Mouse (Mus musculus) kidney, adult 18-20 months (tissue): ENCODE results near the gene Stub1.
"Not testable (repeated sequence)": the region's sequence is repeated elsewhere in the genome, so short reads cannot be mapped to it uniquely, and the experiment has no call there.

Source experiments
- DNase-seq: peaks from one replicate; pipeline ENCODE4 v3.0.0; 2021

Gene Stub1

DNA sequence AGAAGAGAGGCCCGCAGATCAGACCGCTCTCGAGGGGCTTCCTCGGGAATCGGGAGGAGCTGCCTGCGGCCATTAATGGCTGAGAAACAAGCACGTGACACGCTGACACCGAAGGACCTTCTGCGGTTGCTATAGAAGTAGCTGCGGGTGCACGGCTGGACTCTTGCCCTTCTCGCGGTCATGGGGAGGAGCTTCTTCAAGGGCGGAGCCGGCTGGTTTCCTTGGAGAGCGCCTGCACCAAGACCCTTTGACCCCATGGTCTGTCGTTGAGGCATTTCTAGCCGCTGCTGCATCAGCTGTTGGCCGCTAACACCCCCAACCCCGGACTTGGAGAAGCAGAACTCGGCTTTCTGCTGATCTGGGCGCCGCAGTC is at the start of gene Stub1:
Gene Stub1, minus strand, starts transcription at position 114 of the 373 bp plus-strand sequence.
- DNase-seq = peak; percentile 97

DNA sequence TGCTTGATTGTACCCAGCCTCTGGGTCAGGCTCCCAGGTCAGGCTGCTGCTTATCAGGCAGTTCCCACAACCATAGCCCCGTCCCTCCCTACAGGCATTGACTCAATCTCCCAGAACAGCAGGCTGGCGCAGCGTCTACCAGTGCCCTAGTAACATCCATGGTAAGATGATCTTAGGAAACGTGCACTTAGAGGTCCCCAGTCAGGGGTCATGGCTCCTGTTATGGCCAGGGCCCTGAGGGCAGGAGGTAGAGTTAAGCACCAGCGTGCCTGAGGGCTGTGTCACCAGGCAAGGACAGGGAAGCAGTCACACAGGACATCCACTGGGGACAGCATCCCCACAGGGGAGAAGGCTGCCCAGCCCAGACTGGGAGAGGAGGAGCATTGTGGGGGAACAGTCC is 49.1 kb upstream of the Stub1 start:
- DNase-seq = no peak

DNA sequence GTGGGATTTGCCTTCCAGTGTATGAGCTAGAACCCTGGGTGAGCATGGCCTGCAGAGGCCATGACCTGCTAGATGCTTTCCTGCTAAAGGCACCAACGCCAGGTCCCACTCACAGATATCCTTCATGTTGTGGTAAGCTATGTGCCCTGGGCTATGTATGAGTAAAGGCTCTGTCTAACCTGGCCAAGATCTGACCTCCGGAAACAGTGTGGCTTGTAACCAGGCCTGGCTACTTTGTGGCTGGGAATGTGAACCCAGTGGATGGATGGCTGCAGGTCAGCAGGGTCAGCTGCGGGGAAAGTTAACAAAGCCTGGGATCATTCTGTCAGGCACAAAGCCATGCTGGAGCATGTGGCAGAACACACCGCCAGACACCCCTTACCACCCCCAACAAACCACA is 48.5 kb upstream of the Stub1 start:
- DNase-seq = no peak

- DNase-seq = no peak
Observed at GRCm38 (mm10) chr17:25880913-25881641, 47.9 kb upstream of the Stub1 start.

GRCm38 (mm10) chr17:25880196-25880910 is 47.1 kb upstream of the Stub1 start, which contains the start of gene Wfikkn1:
Gene Wfikkn1, minus strand, starts transcription at chr17:25880858.
- DNase-seq = no peak

GRCm38 (mm10) chr17:25879750-25880149 is 46.5 kb upstream of the Stub1 start:
- DNase-seq = no peak

DNA sequence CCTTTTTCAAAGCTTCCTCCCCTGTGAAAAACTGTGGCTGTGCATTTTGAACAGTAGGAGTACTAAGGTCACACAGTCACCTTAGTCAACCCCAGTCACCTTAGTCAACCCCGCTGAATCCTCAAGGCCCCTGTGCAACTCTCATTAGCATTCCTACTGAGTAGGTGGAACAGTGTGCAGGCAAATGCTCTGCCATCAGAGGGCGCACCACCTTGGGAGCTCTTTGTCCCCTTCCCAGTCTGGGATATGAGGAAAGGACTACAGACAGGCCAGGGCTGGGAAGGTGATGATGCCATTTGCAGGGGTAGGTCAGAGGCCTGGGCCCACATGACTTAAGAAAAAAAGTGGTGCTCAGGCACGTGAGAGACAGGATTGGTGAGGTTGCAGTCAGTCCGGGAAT is 46.1 kb upstream of the Stub1 start:
- DNase-seq = peak; percentile 75

DNA sequence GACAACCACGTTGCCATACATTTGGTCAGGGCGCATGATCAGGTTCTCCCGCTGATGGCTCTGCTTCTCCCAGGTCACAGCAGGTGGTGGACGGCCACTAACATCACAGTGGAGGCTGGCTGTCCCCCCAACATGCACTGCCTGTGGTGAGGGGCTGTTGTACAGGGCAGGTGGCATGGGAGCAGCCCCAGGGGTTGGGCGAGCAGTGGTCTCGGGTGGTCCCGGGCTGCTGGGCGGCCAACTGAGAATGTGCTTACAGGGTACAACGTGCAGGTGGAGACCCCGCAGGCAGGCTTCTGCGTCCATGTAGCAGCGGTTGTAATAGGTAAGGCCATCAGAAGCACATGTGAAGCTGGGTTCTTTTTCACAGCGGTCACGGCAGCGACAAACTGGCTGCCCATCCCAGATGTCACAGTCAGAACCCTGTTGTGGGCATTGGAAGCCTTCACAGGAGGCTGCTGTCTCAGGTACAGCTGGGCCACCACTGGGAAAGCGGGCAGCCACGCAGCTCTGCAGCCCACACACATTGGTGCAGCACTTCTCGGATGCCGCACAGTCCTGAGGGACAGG is 45.5 kb upstream of the Stub1 start:
- no peak for DNase-seq

DNA sequence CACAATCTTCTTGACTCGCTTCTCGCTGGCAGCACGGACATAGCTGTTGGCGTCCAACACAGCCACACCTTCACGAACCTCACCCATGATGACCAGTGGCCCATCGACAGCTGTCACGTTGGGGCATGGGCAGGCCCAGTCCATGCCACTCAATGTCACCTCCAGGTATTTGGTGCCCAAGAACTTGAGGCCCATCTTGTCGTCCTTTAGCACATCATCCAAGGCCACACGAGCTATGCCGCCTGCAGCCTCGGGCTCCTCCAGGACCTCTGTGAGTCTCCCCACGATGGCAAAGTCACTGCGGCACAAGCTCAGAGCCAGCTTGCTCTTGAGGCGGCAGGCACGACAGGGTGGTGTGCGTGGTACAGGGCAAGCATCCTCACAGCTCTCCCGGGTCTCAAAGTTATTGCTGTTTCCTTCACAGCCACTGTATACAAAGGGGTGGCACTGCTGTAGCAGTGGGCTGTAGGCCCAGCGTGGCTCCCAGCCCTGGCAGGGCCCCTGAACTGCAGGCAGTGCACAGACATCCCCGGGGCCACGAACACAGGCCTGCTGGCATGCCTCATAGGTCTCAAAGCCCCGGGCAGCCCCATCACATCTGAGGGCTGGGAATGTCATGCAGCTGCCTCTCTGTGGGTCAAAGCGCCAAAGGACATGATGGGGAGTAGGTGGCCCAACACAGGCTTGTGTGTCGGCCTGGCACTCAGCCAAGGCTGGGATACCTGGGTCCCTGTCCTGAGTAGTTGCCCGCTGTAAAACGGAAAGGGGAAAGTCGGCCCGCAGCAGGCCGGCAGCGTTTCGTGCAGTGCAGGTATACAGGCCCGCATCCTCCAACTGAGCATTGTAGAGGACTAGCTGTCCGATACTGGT is 44.8 kb upstream of the Stub1 start:
- no peak for DNase-seq

- DNase-seq = no peak
Observed at GRCm38 (mm10) chr17:25877025-25877424, 43.8 kb upstream of the Stub1 start.

- DNase-seq = peak; percentile 76
Observed at GRCm38 (mm10) chr17:25876347-25876915, 43.2 kb upstream of the Stub1 start.

- peak; percentile 92 for DNase-seq
Observed at GRCm38 (mm10) chr17:25875171-25876136, 42.2 kb upstream of the Stub1 start.

DNA sequence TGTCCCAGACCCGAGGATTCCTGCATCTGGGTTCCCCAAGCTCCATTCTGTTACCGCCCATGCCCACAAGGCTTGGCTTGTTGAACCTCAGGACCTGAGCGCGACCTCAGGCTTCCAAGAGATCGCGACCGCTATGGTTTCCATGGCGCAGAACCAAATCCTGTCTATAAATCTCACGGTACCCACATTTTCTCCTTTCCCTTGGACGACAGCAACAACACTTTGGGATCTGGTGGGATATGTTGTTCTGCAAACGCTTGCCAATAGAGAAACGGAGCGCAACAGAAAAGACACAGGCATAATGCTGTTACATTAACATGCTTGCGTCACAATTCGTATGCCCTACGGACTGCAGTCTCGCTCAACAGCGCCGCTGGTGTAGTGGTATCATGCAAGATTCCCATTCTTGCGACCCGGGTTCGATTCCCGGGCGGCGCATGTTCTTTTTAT is 41.5 kb upstream of the Stub1 start, which contains the start of gene Mettl26:
Gene Mettl26, plus strand, starts transcription at position 354 of the 450 bp plus-strand sequence.
- peak; percentile 98 for DNase-seq

GRCm38 (mm10) chr17:25874148-25874720 is 41.0 kb upstream of the Stub1 start:
- DNase-seq = no peak

- no peak for DNase-seq
Observed at GRCm38 (mm10) chr17:25873405-25874147, 40.4 kb upstream of the Stub1 start.

DNA sequence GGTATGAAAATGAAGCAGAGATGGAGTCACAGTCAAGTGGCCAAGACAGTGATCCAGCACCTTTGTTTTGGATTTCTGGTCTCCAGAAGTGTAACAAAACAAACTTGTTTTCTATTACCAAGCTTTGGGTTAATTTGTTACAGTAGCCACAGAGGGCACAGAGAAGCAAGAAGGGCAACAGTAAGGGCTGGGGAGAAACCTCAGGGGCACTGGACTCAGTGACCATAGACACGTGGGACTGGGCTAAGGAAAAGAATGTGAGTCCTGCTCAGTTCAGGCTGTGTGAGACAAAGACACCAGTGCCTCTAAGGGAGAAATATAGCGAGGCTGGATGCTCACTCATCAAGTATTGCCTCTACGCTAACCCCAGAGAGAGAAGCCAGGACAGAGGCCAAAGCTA is 39.5 kb upstream of the Stub1 start:
- DNase-seq = no peak

DNA sequence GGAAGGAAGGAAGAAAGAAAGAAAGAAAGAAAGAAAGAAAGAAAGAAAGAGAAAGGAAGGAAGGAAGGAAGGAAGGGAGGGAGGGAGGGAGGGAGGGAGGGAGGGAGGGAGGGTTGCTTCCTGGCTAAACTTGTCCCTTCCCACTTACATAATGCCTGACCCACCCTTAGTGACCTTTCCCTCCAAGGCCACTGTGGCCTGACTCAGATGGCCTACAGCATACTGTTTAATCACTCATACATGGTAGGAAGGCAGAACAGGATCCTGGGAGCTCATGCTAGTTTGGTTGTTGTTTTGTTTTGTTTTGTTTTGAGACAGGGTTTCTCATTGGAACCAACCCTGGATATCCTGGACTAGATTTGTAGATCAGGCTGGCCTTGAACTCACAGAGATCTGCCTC is 38.4 kb upstream of the Stub1 start:
- not testable (repeated sequence) for DNase-seq

GRCm38 (mm10) chr17:25869954-25870353 is 36.8 kb upstream of the Stub1 start:
- no peak for DNase-seq

- no peak for DNase-seq
Observed at GRCm38 (mm10) chr17:25869498-25869897, 36.3 kb upstream of the Stub1 start.

DNA sequence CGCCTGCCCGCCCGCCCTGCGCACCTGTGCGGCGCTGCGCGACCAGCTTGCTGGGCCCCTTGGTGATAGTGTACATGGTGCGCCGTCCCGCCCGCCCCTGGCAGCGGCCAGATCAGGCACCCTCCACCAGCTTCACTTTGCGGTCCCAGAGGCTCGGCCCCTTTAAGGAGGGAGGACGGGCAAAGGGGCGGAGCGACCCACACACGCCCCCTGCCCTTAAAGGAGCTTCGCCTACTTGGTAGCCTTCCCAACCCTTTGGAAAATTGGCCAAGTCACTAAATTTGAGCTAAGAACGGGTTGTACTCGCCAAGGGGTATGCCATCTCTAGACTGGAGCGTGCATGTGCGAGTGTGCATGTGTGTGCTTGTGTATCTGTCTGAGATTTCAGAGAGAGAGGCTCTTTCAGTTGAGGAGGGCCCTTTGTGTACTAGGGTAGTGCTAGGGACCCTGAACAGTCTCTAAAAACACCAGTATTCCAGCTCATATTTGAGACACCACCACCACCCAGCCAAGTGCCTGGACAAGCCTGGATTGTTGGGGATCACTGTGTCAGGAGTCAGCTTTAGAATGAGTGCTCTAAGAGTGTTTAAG is 35.5 kb upstream of the Stub1 start, which contains the start of gene Mcrip2:
Gene Mcrip2, minus strand, starts transcription at position 164 of the 591 bp plus-strand sequence.
- DNase-seq = peak; percentile 90
